Mouse (Mus musculus) liver, postnatal 0 days (tissue): ENCODE data around the gene Npnt.

ENCODE experiments used
- CTCF ChIP-seq: sonication (generic); IDR thresholded peaks from 2 replicates; pipeline ENCODE4 v1.5.1; 2016; ENCODE audit warnings: antibody characterized with exemption, low read depth
- EP300 ChIP-seq: IDR thresholded peaks from 2 replicates; pipeline ENCODE4 v1.6.1; 2016; ENCODE audit warnings: antibody characterized with exemption, low read depth, mild to moderate bottlenecking

GRCm38 (mm10) chr3:132945669-132946068 is 4.4 kb downstream of the Npnt start:
- TF ChIP-seq EP300, result no peak
- no peak for TF ChIP-seq CTCF
